Mouse (Mus musculus) myocyte (in vitro differentiated cells): ENCODE measurements around the gene Mavs.

Experiments
- CEBPB ChIP-seq: IDR thresholded peaks from 2 replicates; pipeline ENCODE4 v1.6.1; 2011; ENCODE audit warnings: mild to moderate bottlenecking, moderate library complexity; ENCODE audit not compliant: poor library complexity, insufficient read depth, severe bottlenecking
- E2F4 ChIP-seq: IDR thresholded peaks from one replicate; pipeline ENCODE4 v1.6.1; 2011; ENCODE audit warnings: mild to moderate bottlenecking, control low read depth, moderate library complexity; ENCODE audit not compliant: insufficient read depth

DNA sequence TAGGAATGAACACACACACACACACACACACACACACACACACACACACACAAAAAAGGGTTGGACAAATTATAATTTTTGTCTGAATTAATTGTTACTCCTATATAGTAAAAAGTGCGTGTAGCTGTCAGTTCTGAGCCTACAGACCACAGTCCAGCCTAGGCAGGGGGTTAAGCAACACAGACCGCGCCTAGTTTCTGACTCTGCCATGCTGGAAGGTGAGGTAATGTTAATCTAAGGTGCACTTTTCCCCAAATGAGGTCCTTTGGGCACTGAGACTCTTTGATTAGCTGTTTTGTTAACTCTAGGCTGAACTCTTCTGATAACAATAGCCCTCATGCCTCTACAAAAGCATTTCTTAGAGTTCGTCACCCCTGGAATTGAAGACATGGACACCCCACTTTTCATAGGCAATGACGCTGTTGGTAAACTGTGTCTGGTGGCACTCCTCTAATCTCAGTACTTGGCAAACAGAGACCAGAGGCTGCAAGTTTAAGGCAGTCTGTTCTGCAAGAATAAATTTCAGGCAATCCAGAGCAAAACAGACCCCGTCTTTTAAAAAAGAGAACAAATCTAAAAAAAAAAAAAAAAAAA, 29.9 kb upstream of the Mavs start:
- TF ChIP-seq E2F4 (no peak), CEBPB (no peak)
